ENCODE assay signal across 22 mouse cellular contexts in genomic region chr7:112244683-112245082, GRCm38 (mm10). TPM values are rescaled to one million over a fixed set of nuclear protein-coding genes. Genes with fewer than 3 reads are reported as not detected.
DNase-seq lines count a peak whose midpoint lies in the region; ATAC-seq and TF ChIP-seq lines count a peak whose summit lies in the region.
"Had no signal": no experiment of that assay in that cellular context is flagged by ENCODE, and none has a peak within 500 bp of the region (broad histone marks: within the 10 kb centered on the region; RNA-seq: fewer than 3 reads in every experiment).

No protein-coding gene starts in this region.

- TF ChIP-seq CTCF in cerebellum, adult 2 months (IDR thresholded peaks at IDR 0.05; ENCODE audit: borderline replicate concordance, insufficient read depth, low read depth, low read length) = no peak

- peaks cover 93% of the 10 kb centered on the region for H3K36me3 ChIP-seq in heart, embryonic 13.5 days
- H3K36me3 ChIP-seq in intestine, embryonic 15.5 days = no peaks in the 10 kb centered on the region
- 0 out of 2 replicates have a peak, but pooled peaks cover 4% of the 10 kb centered on the region for H3K36me3 ChIP-seq in intestine, embryonic 16.5 days (ENCODE audit: control insufficient read depth, insufficient read depth, low read length)
- H3K36me3 ChIP-seq: embryonic facial prominence, embryonic 10.5 days; forebrain, embryonic 15.5 days; kidney, embryonic 15.5 days; limb, embryonic 15.5 days; lung, embryonic 15.5 days had no signal

- no peaks in the 10 kb centered on the region for H3K9me3 ChIP-seq in heart, embryonic 13.5 days
- no peaks in the 10 kb centered on the region for H3K9me3 ChIP-seq in intestine, embryonic 15.5 days
- no peaks in the 10 kb centered on the region for H3K9me3 ChIP-seq in intestine, embryonic 16.5 days (ENCODE audit: control insufficient read depth, low read length)
- H3K9me3 ChIP-seq: embryonic facial prominence, embryonic 10.5 days; forebrain, embryonic 15.5 days; kidney, embryonic 15.5 days; limb, embryonic 15.5 days; lung, embryonic 15.5 days had no signal

- no peaks in the 10 kb centered on the region; the same call in 1 of the 2 replicates for H3K27me3 ChIP-seq in cerebellum, adult 2 months (ENCODE audit: control insufficient read depth, insufficient read depth, low read length)
- no peaks in the 10 kb centered on the region for H3K27me3 ChIP-seq in heart, embryonic 13.5 days (replicated peaks)
- no peaks in the 10 kb centered on the region for H3K27me3 ChIP-seq in intestine, embryonic 15.5 days (replicated peaks)
- H3K27me3 ChIP-seq in intestine, embryonic 16.5 days (replicated peaks; ENCODE audit: control insufficient read depth, insufficient read depth, low read length) = no peaks in the 10 kb centered on the region
- H3K27me3 ChIP-seq: forebrain, embryonic 15.5 days; kidney, embryonic 15.5 days; lung, embryonic 15.5 days had no signal

- no peak overlapping the region for H3K4me3 ChIP-seq in cerebellum, adult 2 months (replicated peaks; ENCODE audit: insufficient read depth, low read depth, low read length)
- no peak overlapping the region for H3K4me3 ChIP-seq in heart, embryonic 13.5 days
- H3K4me3 ChIP-seq in intestine, embryonic 15.5 days (replicated peaks) = no peak overlapping the region
- H3K4me3 ChIP-seq in intestine, embryonic 16.5 days (ENCODE audit: low read length) = no peak overlapping the region
- H3K4me3 ChIP-seq: embryonic facial prominence, embryonic 10.5 days; forebrain, embryonic 15.5 days; kidney, embryonic 15.5 days; limb, embryonic 15.5 days; lung, embryonic 15.5 days had no signal

- peak overlapping the region; percentile 99 for H3K27ac ChIP-seq in cerebellum, adult 2 months (ENCODE audit: insufficient read depth, low read length)
- peak overlapping the region; percentile 87 for H3K27ac ChIP-seq in heart, embryonic 13.5 days (replicated peaks)
- H3K27ac ChIP-seq in intestine, embryonic 15.5 days = no peak overlapping the region
- H3K27ac ChIP-seq in intestine, embryonic 16.5 days (ENCODE audit: low read length) = no peak overlapping the region
- H3K27ac ChIP-seq: embryonic facial prominence, embryonic 10.5 days; forebrain, embryonic 15.5 days; hindbrain, postnatal 0 days; kidney, embryonic 15.5 days; limb, embryonic 15.5 days; liver, embryonic 14.5 days; lung, embryonic 15.5 days had no signal

- peaks cover 69% of the 10 kb centered on the region for H3K4me1 ChIP-seq in cerebellum, adult 2 months (ENCODE audit: control insufficient read depth, insufficient read depth, low read length)
- H3K4me1 ChIP-seq in heart, embryonic 13.5 days = peaks cover 96% of the 10 kb centered on the region
- peaks cover 11% of the 10 kb centered on the region for H3K4me1 ChIP-seq in intestine, embryonic 15.5 days (replicated peaks)
- peaks cover 9% of the 10 kb centered on the region for H3K4me1 ChIP-seq in intestine, embryonic 16.5 days (ENCODE audit: control insufficient read depth, insufficient read depth, low read length)

- no peak for TF ChIP-seq POLR2A in cerebellum, adult 2 months (IDR thresholded peaks at IDR 0.05; ENCODE audit: borderline replicate concordance, insufficient read depth, low read length)

- DNase-seq in cerebellum, adult 2 months = no peak
- DNase-seq in cerebellum, adult 9-11 months = no peak
- DNase-seq in heart, adult 8-10 months (ENCODE audit: low spot score) = no peak
- DNase-seq in retina, postnatal 1 day = peak; percentile 45
- no peak for DNase-seq in retina, embryonic 14.5 days (ENCODE audit: low spot score)
- DNase-seq: adrenal gland, postnatal 10 days; gastrocnemius, postnatal 14 days; kidney, adult 11 months; kidney, postnatal 36 days; layer of hippocampus, adult 9-11 months; lung, postnatal 4 days; right cerebral cortex, postnatal 14 days had no signal

- 28% methylated on average over 6 of the region's 6 CpGs for WGBS in cerebellum, adult 2 months
- WGBS in heart, embryonic 13.5 days = 26% methylated on average over 6 of the region's 6 CpGs
- WGBS in intestine, embryonic 15.5 days = 20% methylated on average over 6 of the region's 6 CpGs
- 27% methylated on average over 6 of the region's 6 CpGs for WGBS in intestine, embryonic 16.5 days

- no peak overlapping the region for H3K4me2 ChIP-seq in heart, embryonic 13.5 days
- H3K4me2 ChIP-seq in intestine, embryonic 15.5 days (replicated peaks) = no peak overlapping the region
- H3K4me2 ChIP-seq in intestine, embryonic 16.5 days (ENCODE audit: low read depth, low read length) = no peak overlapping the region
- H3K4me2 ChIP-seq: forebrain, embryonic 15.5 days; kidney, embryonic 15.5 days; limb, embryonic 15.5 days; lung, embryonic 15.5 days had no signal

- H3K9ac ChIP-seq in heart, embryonic 13.5 days = peak overlapping the region; percentile 57
- H3K9ac ChIP-seq in intestine, embryonic 15.5 days = no peak overlapping the region
- H3K9ac ChIP-seq in intestine, embryonic 16.5 days (ENCODE audit: low read depth, low read length) = no peak overlapping the region
- H3K9ac ChIP-seq: forebrain, embryonic 15.5 days; kidney, embryonic 15.5 days; limb, embryonic 15.5 days; liver, embryonic 14.5 days; lung, embryonic 15.5 days had no signal

- ATAC-seq in heart, embryonic 13.5 days (ENCODE audit: extremely low read depth, insufficient number of reproducible peaks, low FRiP score, low TSS enrichment) = no peak
- ATAC-seq in intestine, embryonic 15.5 days = peak; percentile 15; the same call in 1 of the 2 replicates
- no peak for ATAC-seq in intestine, embryonic 16.5 days
- ATAC-seq: forebrain, embryonic 15.5 days; hindbrain, postnatal 0 days had no signal

RNA-seq across cellular contexts. Expression of gene Mical2, which starts 19.0 kb away (rescaled TPM):
- polyA plus RNA-seq in cerebellum, adult 2 months (2012; rRNA removed) = 173 and 203 TPM in 2 replicates
- polyA plus RNA-seq in heart, embryonic 13.5 days (2015; fragmentation: Nextera tagmentation; extraction: Ambion mirVana) = 105 and 109 TPM in 2 replicates
- total RNA-seq in heart, adult 8-10 months (2022) = 100 to 1,000 TPM in 1 of 4 experiments, 10 to 100 TPM in 3; 82.0 to 100 (median 95.6) TPM
- 18.6 and 19.4 TPM in 2 replicates for polyA plus RNA-seq in intestine, embryonic 15.5 days (2015; fragmentation: Nextera tagmentation; extraction: Ambion mirVana)
- polyA plus RNA-seq in intestine, embryonic 16.5 days (2015; fragmentation: Nextera tagmentation; extraction: Ambion mirVana) = 18.3 and 19.0 TPM in 2 replicates

Comparison
In these comparisons a context has a peak if more than half of its experiments do, and no peak if none do; other contexts are left out.
1. H3K27ac ChIP-seq: peak in cerebellum, adult 2 months (single experiment) and heart, embryonic 13.5 days (single experiment); none in intestine, embryonic 15.5 days (single experiment) and intestine, embryonic 16.5 days (single experiment).